13 mouse cellular contexts compared by ENCODE assay signal in the genomic region with DNA sequence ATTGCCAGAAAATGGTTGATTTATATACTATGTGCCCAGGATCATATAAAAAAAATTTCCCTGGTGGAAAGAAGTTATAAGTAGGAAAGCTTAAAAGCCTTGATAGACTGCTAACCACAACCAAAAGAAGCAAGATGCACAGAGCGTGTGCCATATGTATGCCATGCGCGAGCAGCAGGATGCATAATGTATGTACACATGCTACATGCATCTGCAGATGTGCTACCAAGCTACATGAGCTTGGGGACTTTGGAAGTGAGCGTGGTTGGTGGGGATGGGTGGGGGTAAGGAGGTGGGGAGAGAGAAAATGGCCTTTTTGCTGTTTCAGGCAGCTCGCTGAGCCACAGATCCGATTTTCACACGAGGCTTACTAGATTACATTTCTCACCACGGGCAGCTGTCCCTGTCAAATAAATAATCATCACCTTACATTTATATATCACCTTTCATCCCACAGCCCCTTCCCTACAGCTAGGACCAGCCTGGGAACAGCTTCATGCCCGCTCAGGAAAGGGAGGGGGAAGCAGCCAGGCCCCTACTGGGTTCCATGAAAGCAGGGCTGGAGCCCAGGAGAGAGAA. TPM values are rescaled to one million over a fixed set of nuclear protein-coding genes. Genes with fewer than 3 reads are reported as not detected.
DNase-seq lines count a peak whose midpoint lies in the region; ATAC-seq and TF ChIP-seq lines count a peak whose summit lies in the region.
"Had no signal": no experiment of that assay in that cellular context is flagged by ENCODE, and none has a peak within 500 bp of the region (broad histone marks: within the 10 kb centered on the region; RNA-seq: fewer than 3 reads in every experiment).

No protein-coding gene starts in this region.

- no peak overlapping the region for H3K9ac ChIP-seq in midbrain, postnatal 0 days (replicated peaks; ENCODE audit: low read length, poor library complexity, severe bottlenecking)
- no peak overlapping the region for H3K9ac ChIP-seq in forebrain, embryonic 14.5 days (ENCODE audit: low read length)
- no peak overlapping the region for H3K9ac ChIP-seq in limb, embryonic 12.5 days (replicated peaks)
- H3K9ac ChIP-seq in neural tube, embryonic 15.5 days (replicated peaks) = 0 out of 2 replicates have a peak overlapping the region, but pooled peaks have one; percentile 7
- H3K9ac ChIP-seq: heart, embryonic 15.5 days; liver, embryonic 15.5 days had no signal

- no peak for TF ChIP-seq CTCF in midbrain, postnatal 0 days (IDR thresholded peaks at IDR 0.05)

- peaks cover 46% of the 10 kb centered on the region for H3K4me1 ChIP-seq in midbrain, embryonic 10.5 days
- peaks cover 2% of the 10 kb centered on the region; the same call in 1 of the 2 replicates for H3K4me1 ChIP-seq in midbrain, postnatal 0 days (ENCODE audit: insufficient read depth, low read length)
- H3K4me1 ChIP-seq in forebrain, embryonic 14.5 days (ENCODE audit: control insufficient read depth, insufficient read depth, low read length) = 0 out of 2 replicates have a peak, but pooled peaks cover 2% of the 10 kb centered on the region
- peaks cover 62% of the 10 kb centered on the region for H3K4me1 ChIP-seq in limb, embryonic 12.5 days (replicated peaks)
- H3K4me1 ChIP-seq in neural tube, embryonic 15.5 days = peaks cover 41% of the 10 kb centered on the region
- H3K4me1 ChIP-seq: liver, embryonic 15.5 days had no signal

- no peak overlapping the region for H3K4me3 ChIP-seq in midbrain, embryonic 10.5 days
- no peak overlapping the region for H3K4me3 ChIP-seq in midbrain, postnatal 0 days (ENCODE audit: low read depth, low read length)
- H3K4me3 ChIP-seq in forebrain, embryonic 14.5 days (ENCODE audit: low read depth, low read length) = no peak overlapping the region
- no peak overlapping the region for H3K4me3 ChIP-seq in limb, embryonic 12.5 days (replicated peaks)
- H3K4me3 ChIP-seq in neural tube, embryonic 15.5 days (replicated peaks) = no peak overlapping the region
- H3K4me3 ChIP-seq: heart, embryonic 15.5 days; liver, embryonic 15.5 days had no signal

- 70% methylated on average over 9 of the region's 9 CpGs for WGBS in midbrain, embryonic 10.5 days
- WGBS in midbrain, postnatal 0 days = 53% methylated on average over 9 of the region's 9 CpGs
- 61% methylated on average over 9 of the region's 9 CpGs for WGBS in forebrain, embryonic 14.5 days
- 54% methylated on average over 9 of the region's 9 CpGs for WGBS in limb, embryonic 12.5 days
- 49% methylated on average over 9 of the region's 9 CpGs for WGBS in neural tube, embryonic 15.5 days

- H3K27ac ChIP-seq in midbrain, embryonic 10.5 days (replicated peaks) = peak overlapping the region; percentile 59
- no peak overlapping the region for H3K27ac ChIP-seq in midbrain, postnatal 0 days (ENCODE audit: low read depth, low read length)
- no peak overlapping the region for H3K27ac ChIP-seq in forebrain, embryonic 14.5 days (ENCODE audit: low read depth, low read length)
- H3K27ac ChIP-seq in limb, embryonic 12.5 days = peak overlapping the region; percentile 31; the same call in 1 of the 2 replicates
- no peak overlapping the region for H3K27ac ChIP-seq in neural tube, embryonic 15.5 days (replicated peaks)
- H3K27ac ChIP-seq: heart, embryonic 15.5 days; liver, embryonic 15.5 days had no signal

- H3K9me3 ChIP-seq in midbrain, embryonic 10.5 days (replicated peaks) = no peaks in the 10 kb centered on the region
- no peaks in the 10 kb centered on the region for H3K9me3 ChIP-seq in midbrain, postnatal 0 days (ENCODE audit: low read length)
- H3K9me3 ChIP-seq in forebrain, embryonic 14.5 days (replicated peaks; ENCODE audit: control insufficient read depth, low read length) = no peaks in the 10 kb centered on the region
- no peaks in the 10 kb centered on the region for H3K9me3 ChIP-seq in limb, embryonic 12.5 days
- H3K9me3 ChIP-seq in neural tube, embryonic 15.5 days (replicated peaks) = no peaks in the 10 kb centered on the region
- H3K9me3 ChIP-seq: heart, embryonic 15.5 days; liver, embryonic 15.5 days had no signal

- no peaks in the 10 kb centered on the region for H3K36me3 ChIP-seq in midbrain, embryonic 10.5 days
- no peaks in the 10 kb centered on the region for H3K36me3 ChIP-seq in midbrain, postnatal 0 days (ENCODE audit: insufficient read depth, low read length)
- H3K36me3 ChIP-seq in forebrain, embryonic 14.5 days (ENCODE audit: control insufficient read depth, insufficient read depth, low read length) = no peaks in the 10 kb centered on the region
- H3K36me3 ChIP-seq in limb, embryonic 12.5 days = 0 out of 2 replicates have a peak, but pooled peaks cover 4% of the 10 kb centered on the region
- H3K36me3 ChIP-seq in neural tube, embryonic 15.5 days = no peaks in the 10 kb centered on the region
- H3K36me3 ChIP-seq: heart, embryonic 15.5 days; liver, embryonic 15.5 days had no signal

- no peak for ATAC-seq in midbrain, postnatal 0 days (ENCODE audit: low FRiP score)
- peak; percentile 40; the same call in 1 of the 2 replicates for ATAC-seq in forebrain, embryonic 14.5 days
- ATAC-seq in limb, embryonic 12.5 days (ENCODE audit: insufficient number of reproducible peaks, insufficient read depth, low FRiP score, low TSS enrichment, low read depth) = no peak
- ATAC-seq in neural tube, embryonic 15.5 days (ENCODE audit: low FRiP score) = peak; percentile 26; the same call in 1 of the 2 replicates

- no peak for DNase-seq in midbrain, embryonic 10.5 days (ENCODE audit: low spot score)
- DNase-seq in midbrain, postnatal 0 days (ENCODE audit: low spot score) = no peak
- DNase-seq in forebrain, embryonic 14.5 days (ENCODE audit: low spot score) = no peak
- DNase-seq in frontal cortex, postnatal 10 days (ENCODE audit: low spot score in 2 of 2) = no peak
- no peak for DNase-seq in thymus, postnatal 0 days (ENCODE audit: low spot score)
- DNase-seq: cerebellum, adult 11 months; gastrocnemius, postnatal 10 days; kidney, postnatal 14 days; lung, postnatal 36 days had no signal

- H3K4me2 ChIP-seq in midbrain, postnatal 0 days (ENCODE audit: low read depth, low read length, poor library complexity, severe bottlenecking) = no peak overlapping the region
- H3K4me2 ChIP-seq in forebrain, embryonic 14.5 days (ENCODE audit: low read length) = no peak overlapping the region
- H3K4me2 ChIP-seq in limb, embryonic 12.5 days = no peak overlapping the region
- H3K4me2 ChIP-seq in neural tube, embryonic 15.5 days = no peak overlapping the region
- H3K4me2 ChIP-seq: heart, embryonic 15.5 days; liver, embryonic 15.5 days had no signal

- H3K27me3 ChIP-seq in midbrain, embryonic 10.5 days (ENCODE audit: low read depth, poor library complexity, severe bottlenecking) = no peaks in the 10 kb centered on the region
- H3K27me3 ChIP-seq in midbrain, postnatal 0 days (ENCODE audit: insufficient read depth, low read length) = no peaks in the 10 kb centered on the region
- no peaks in the 10 kb centered on the region for H3K27me3 ChIP-seq in forebrain, embryonic 14.5 days (replicated peaks; ENCODE audit: control insufficient read depth, insufficient read depth, low read length)
- no peaks in the 10 kb centered on the region for H3K27me3 ChIP-seq in limb, embryonic 12.5 days
- no peaks in the 10 kb centered on the region for H3K27me3 ChIP-seq in neural tube, embryonic 15.5 days (replicated peaks)
- H3K27me3 ChIP-seq: heart, embryonic 15.5 days; liver, embryonic 15.5 days had no signal

RNA-seq across cellular contexts. Expression of a gene that starts 57.8 kb away (rescaled TPM):
- polyA plus RNA-seq in midbrain, embryonic 10.5 days (2016; fragmentation: Nextera tagmentation; extraction: Ambion mirVana) = 48.0 and 52.6 TPM in 2 replicates
- 143 and 160 TPM in 2 replicates for total RNA-seq in midbrain, postnatal 0 days (2014; rRNA removed)
- polyA plus RNA-seq in midbrain, postnatal 0 days (2015; fragmentation: Nextera tagmentation; extraction: Ambion mirVana) = 50.9 and 58.8 TPM in 2 replicates
- 23.0 and 36.2 TPM in 2 replicates for polyA plus RNA-seq in forebrain, embryonic 14.5 days (2014; fragmentation: Nextera tagmentation; extraction: Ambion mirVana)
- 103 and 114 TPM in 2 replicates for polyA plus RNA-seq in limb, embryonic 12.5 days (2016; fragmentation: Nextera tagmentation; extraction: Ambion mirVana)
- 48.3 and 63.2 TPM in 2 replicates for polyA plus RNA-seq in neural tube, embryonic 15.5 days (2015; fragmentation: Nextera tagmentation; extraction: Ambion mirVana)
- polyA plus RNA-seq in thymus, postnatal 0 days (2015; fragmentation: Nextera tagmentation; extraction: Ambion mirVana) = 28.2 and 28.6 TPM in 2 replicates

Comparison
In these comparisons a context has a peak if more than half of its experiments do, and no peak if none do; other contexts are left out.
1. H3K27ac ChIP-seq: peak in midbrain, embryonic 10.5 days (single experiment) and limb, embryonic 12.5 days (single experiment); none in midbrain, postnatal 0 days (single experiment), forebrain, embryonic 14.5 days (single experiment) and neural tube, embryonic 15.5 days (single experiment).
2. ATAC-seq: peak in forebrain, embryonic 14.5 days (single experiment) and neural tube, embryonic 15.5 days (single experiment); none in midbrain, postnatal 0 days (single experiment) and limb, embryonic 12.5 days (single experiment).